Mouse (Mus musculus): Measurements from ENCODE around the gene Foxp1.

DNA sequence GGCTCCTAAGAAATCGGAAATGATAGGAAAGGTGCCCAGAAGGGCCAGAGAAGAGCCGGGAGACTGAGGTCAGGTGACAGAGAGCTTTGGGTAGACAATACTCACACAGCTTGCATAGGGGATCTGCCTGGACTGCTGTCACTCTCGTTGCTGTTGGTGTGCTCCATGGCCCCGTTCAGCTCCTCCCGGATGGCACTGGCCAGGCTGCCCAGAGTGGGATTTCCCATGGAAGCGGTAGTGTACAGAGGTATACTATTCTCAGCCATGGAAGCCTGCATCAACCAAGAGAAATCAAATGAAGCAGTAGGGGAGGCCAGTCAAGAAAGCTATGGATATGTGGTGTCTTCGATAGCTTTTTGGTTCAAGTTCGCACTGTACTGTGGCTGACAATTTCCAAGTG, 587.4 kb downstream of the Foxp1 start:
- TF ChIP-seq CTCF (IDR thresholded peaks at IDR 0.05; ENCODE audit: low read depth, low read length) (no peak), POLR2A (IDR thresholded peaks at IDR 0.05; ENCODE audit: borderline replicate concordance, low read depth, low read length) (no peak)
